Mouse (Mus musculus): ENCODE measurements around the gene Nrxn1. TPM values are rescaled to one million over a fixed set of nuclear protein-coding genes. Genes with fewer than 3 reads are reported as not detected.

Nrxn1 gene
- polyA plus RNA-seq, 1 experiment from 2014 or later: 16.5 TPM

DNA sequence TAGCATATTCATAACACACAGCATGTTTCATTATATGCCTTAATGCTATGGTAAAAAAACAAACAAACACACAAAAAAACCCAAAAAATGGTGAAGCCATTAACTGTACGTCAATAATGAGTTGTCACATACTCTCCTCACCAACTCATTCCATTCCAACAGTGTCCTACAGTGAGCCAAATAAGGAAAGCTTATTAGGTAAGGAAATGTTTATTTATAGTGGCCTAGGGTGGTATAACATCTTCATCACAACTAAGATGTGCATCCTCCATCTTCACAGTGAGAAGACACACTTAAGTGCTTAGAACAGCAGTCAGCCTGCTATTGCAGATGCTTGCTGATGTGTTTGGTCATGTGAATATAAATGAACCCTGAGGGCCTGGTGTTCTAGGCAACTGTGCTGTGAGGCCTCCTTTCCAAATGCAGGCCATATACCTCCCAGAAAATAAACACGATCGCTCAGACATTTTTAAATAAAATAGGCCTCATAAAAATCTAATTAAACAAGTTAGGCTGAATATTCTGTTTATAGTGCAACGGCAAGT is 454.6 kb downstream of the Nrxn1 start:
- no peak overlapping the region for H3K9ac ChIP-seq (ENCODE audit: low read length)
- no peaks in the 10 kb centered on the region for H3K4me1 ChIP-seq (ENCODE audit: control insufficient read depth, insufficient read depth, low read length)
- no peak for ATAC-seq (ENCODE audit: low FRiP score)
- no peak overlapping the region for H3K27ac ChIP-seq (ENCODE audit: low read depth, low read length)
- no peak overlapping the region for H3K4me2 ChIP-seq
- no peak overlapping the region for H3K4me3 ChIP-seq (ENCODE audit: low read depth, low read length)
- WGBS: 88% methylated on average over 4 of the region's 4 CpGs
- H3K9me3 ChIP-seq (ENCODE audit: control insufficient read depth, low read length): no peaks in the 10 kb centered on the region
- H3K27me3 ChIP-seq (ENCODE audit: control insufficient read depth, insufficient read depth, low read length): no peaks in the 10 kb centered on the region
- no peak for DNase-seq (ENCODE audit: low spot score, missing footprints)
- H3K36me3 ChIP-seq (ENCODE audit: control insufficient read depth, insufficient read depth, low read length): no peaks in the 10 kb centered on the region

DNA sequence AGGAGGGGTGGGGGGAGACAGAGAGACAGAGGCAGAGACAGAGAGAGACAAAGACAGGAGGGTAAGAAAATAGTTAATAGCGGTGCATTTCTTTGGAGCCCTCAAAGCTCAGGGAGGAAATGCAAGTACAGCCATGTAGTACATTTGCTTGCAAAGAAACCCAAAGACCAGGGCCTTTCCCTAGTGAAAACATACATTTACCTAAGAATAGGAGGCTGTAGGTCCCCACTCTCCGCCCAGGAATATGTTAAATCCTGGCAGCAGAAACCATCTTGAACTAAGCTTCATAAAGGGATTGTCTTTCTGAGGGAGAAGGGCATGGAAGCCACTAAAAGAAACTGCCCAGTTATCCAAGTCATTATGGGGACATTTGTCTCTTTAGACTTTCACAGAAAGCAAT is 461.5 kb downstream of the Nrxn1 start:
- H3K36me3 ChIP-seq (ENCODE audit: control insufficient read depth, insufficient read depth, low read length): no peaks in the 10 kb centered on the region
- 33% methylated on average over 2 of the region's 2 CpGs for WGBS
- ATAC-seq (ENCODE audit: low FRiP score): no peak
- H3K9ac ChIP-seq (ENCODE audit: low read length): no peak overlapping the region
- no peak overlapping the region for H3K4me2 ChIP-seq
- no peaks in the 10 kb centered on the region for H3K9me3 ChIP-seq (ENCODE audit: control insufficient read depth, low read length)
- no peaks in the 10 kb centered on the region for H3K27me3 ChIP-seq (ENCODE audit: control insufficient read depth, insufficient read depth, low read length)
- no peak overlapping the region for H3K4me3 ChIP-seq (ENCODE audit: low read depth, low read length)
- H3K27ac ChIP-seq (ENCODE audit: low read depth, low read length): no peak overlapping the region
- no peak for DNase-seq (ENCODE audit: low spot score, missing footprints)
- no peaks in the 10 kb centered on the region for H3K4me1 ChIP-seq (ENCODE audit: control insufficient read depth, insufficient read depth, low read length)

DNA sequence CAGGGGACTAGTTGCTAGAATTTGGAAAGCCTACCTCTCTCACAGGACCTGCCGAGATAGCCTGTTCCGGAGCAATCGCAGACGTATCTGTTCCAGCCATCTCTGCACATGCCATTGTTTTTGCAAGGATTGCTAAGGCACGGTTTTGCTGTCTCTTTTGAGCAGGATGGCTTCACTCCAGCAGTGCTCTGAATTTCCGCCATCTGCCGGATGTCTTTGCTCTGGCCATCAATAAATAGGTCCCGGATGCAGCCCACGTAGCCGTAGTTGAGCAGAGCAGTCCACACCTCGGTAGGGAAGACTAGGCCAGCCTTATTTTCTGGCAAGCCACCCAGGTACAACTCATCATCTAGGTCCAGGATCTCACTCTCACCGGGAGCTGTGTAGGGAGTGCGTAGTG is 463.0 kb downstream of the Nrxn1 start:
- H3K4me2 ChIP-seq: no peak overlapping the region
- no peaks in the 10 kb centered on the region for H3K9me3 ChIP-seq (ENCODE audit: control insufficient read depth, low read length)
- H3K4me1 ChIP-seq (ENCODE audit: control insufficient read depth, insufficient read depth, low read length): no peaks in the 10 kb centered on the region
- ATAC-seq (ENCODE audit: low FRiP score) (peak; percentile 4; the same call in 1 of the 2 replicates), DNase-seq (ENCODE audit: low spot score, missing footprints) (no peak)
- no peaks in the 10 kb centered on the region for H3K27me3 ChIP-seq (ENCODE audit: control insufficient read depth, insufficient read depth, low read length)
- 83% methylated on average over 13 of the region's 13 CpGs for WGBS
- H3K36me3 ChIP-seq (ENCODE audit: control insufficient read depth, insufficient read depth, low read length): no peaks in the 10 kb centered on the region
- H3K4me3 ChIP-seq (ENCODE audit: low read depth, low read length): no peak overlapping the region
- H3K9ac ChIP-seq (ENCODE audit: low read length): no peak overlapping the region
- no peak overlapping the region for H3K27ac ChIP-seq (ENCODE audit: low read depth, low read length)

DNA sequence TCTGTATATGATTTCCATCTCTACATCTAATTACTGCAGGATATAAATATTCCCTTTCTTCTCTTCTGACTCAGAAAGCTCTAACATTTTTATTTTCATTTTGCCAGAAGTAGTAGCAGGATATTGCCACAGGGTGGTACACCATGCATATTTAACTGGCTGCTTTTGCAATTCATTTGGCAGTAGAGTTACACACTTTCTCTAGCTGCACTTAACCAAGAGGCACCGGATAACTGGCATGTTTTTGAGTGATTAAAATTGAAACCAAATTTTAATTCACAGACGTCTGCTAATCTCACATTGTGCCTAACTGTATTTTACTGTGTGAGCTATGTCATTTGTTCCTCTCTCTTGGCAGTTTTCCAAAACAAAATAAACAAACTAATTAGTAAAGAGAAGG is 464.4 kb downstream of the Nrxn1 start:
- WGBS: 55% methylated on average over 2 of the region's 2 CpGs
- ATAC-seq (ENCODE audit: low FRiP score): peak; percentile 54

DNA sequence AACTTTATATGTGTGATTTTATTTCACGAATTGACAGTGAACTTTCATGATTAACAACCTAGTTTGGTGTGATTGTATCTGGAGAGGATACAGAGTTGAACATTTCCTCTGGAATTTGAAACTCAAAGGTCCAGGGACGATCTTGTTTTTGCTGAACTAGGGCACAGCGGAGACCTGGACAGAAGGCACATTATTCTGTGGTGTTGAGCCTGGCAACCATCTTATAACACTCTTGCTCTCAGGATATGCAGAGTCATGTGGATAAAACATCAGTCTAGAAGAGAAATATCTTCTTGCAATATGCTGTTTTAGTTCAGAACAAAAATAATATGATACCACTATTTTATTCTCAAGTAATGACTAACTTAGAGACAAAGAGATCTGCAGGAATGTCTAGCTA is 464.9 kb downstream of the Nrxn1 start:
- no peak for DNase-seq (ENCODE audit: low spot score, missing footprints)

More for the DNA sequence above, 464.4 kb downstream of the Nrxn1 start:
- H3K4me3 ChIP-seq (ENCODE audit: low read depth, low read length): no peak overlapping the region
- no peak overlapping the region for H3K27ac ChIP-seq (ENCODE audit: low read depth, low read length)
- no peak overlapping the region for H3K9ac ChIP-seq (ENCODE audit: low read length)
- peak; percentile 84 for DNase-seq (ENCODE audit: low spot score, missing footprints)
- H3K36me3 ChIP-seq (ENCODE audit: control insufficient read depth, insufficient read depth, low read length): no peaks in the 10 kb centered on the region
- no peaks in the 10 kb centered on the region for H3K27me3 ChIP-seq (ENCODE audit: control insufficient read depth, insufficient read depth, low read length)
- no peaks in the 10 kb centered on the region for H3K4me1 ChIP-seq (ENCODE audit: control insufficient read depth, insufficient read depth, low read length)
- H3K9me3 ChIP-seq (ENCODE audit: control insufficient read depth, low read length): no peaks in the 10 kb centered on the region
- no peak overlapping the region for H3K4me2 ChIP-seq

DNA sequence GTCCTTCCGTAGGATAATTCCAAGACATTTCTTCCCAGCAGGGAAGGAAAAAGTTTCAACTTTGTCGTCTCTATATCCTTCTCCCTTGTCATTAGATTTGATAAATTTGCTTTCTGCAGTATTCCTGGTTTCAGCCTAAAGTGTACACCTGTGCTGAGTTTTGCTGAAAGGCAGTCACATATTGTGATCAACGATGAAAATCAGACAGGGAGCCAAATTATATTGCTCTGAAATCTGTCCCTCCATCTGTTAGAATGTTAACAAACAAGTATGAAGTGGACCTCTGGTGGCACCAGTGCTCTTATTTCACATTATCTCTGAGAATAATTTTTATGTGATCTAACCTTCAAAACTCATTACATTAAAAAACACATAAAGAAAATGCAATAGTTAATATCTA is 465.5 kb downstream of the Nrxn1 start:
- WGBS: 84% methylated on average over 3 of the region's 3 CpGs
- no peaks in the 10 kb centered on the region for H3K4me1 ChIP-seq (ENCODE audit: control insufficient read depth, insufficient read depth, low read length)
- H3K4me2 ChIP-seq: no peak overlapping the region
- ATAC-seq (ENCODE audit: low FRiP score) (no peak), DNase-seq (ENCODE audit: low spot score, missing footprints) (no peak)
- H3K9ac ChIP-seq (ENCODE audit: low read length): no peak overlapping the region
- no peak overlapping the region for H3K27ac ChIP-seq (ENCODE audit: low read depth, low read length)
- no peaks in the 10 kb centered on the region for H3K27me3 ChIP-seq (ENCODE audit: control insufficient read depth, insufficient read depth, low read length)
- H3K4me3 ChIP-seq (ENCODE audit: low read depth, low read length): no peak overlapping the region
- no peaks in the 10 kb centered on the region for H3K36me3 ChIP-seq (ENCODE audit: control insufficient read depth, insufficient read depth, low read length)
- H3K9me3 ChIP-seq (ENCODE audit: control insufficient read depth, low read length): no peaks in the 10 kb centered on the region

More for the DNA sequence above, 464.9 kb downstream of the Nrxn1 start:
- Histone ChIP-seq H3K9me3 (ENCODE audit: control insufficient read depth, low read length) (no peaks in the 10 kb centered on the region), H3K27me3 (ENCODE audit: control insufficient read depth, insufficient read depth, low read length) (no peaks in the 10 kb centered on the region), H3K27ac (ENCODE audit: low read depth, low read length) (no peak overlapping the region), H3K4me2 (no peak overlapping the region), H3K9ac (ENCODE audit: low read length) (no peak overlapping the region), H3K4me3 (ENCODE audit: low read depth, low read length) (no peak overlapping the region), H3K36me3 (ENCODE audit: control insufficient read depth, insufficient read depth, low read length) (no peaks in the 10 kb centered on the region), H3K4me1 (ENCODE audit: control insufficient read depth, insufficient read depth, low read length) (no peaks in the 10 kb centered on the region)
- no peak for ATAC-seq (ENCODE audit: low FRiP score)
- 76% methylated on average over 3 of the region's 3 CpGs for WGBS

DNA sequence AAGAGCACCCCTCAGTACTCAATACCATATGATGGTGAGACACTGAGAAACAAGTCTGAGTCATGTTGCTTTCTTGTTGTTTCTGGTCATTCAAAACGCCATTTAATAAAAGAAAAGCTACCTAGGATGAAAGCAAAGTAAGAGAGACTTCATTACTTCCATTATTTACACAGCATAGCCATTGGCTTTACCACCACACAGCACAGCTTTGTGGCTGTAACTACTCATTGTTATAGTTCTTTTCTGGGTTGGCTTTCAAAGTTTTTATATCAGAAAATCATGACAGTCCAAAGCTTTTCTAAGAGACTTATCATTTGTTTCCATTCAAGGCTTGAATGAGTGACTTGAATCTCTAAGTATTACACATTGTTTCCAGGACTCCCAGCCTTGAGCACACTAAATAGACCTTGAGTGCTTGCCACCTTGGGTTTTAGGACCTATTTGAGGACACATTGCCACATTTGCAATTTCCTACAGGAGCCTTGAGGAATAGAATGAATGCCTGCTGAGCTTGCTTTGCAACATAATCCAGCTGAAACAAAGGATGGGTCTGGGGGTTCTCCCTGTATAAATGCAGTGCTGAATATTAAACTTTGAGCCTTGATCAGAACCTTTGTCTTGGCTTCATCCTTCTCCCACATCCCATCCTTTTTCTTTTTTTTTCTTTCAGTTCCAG is 468.1 kb downstream of the Nrxn1 start:
- DNase-seq (ENCODE audit: low spot score, missing footprints): peak; percentile 82
- 20% methylated on average over 1 of the region's 1 CpGs for WGBS
- Histone ChIP-seq H3K4me3 (ENCODE audit: low read depth, low read length) (no peak overlapping the region), H3K4me1 (ENCODE audit: control insufficient read depth, insufficient read depth, low read length) (no peaks in the 10 kb centered on the region), H3K9ac (ENCODE audit: low read length) (no peak overlapping the region), H3K27ac (ENCODE audit: low read depth, low read length) (no peak overlapping the region), H3K9me3 (ENCODE audit: control insufficient read depth, low read length) (no peaks in the 10 kb centered on the region), H3K27me3 (ENCODE audit: control insufficient read depth, insufficient read depth, low read length) (no peaks in the 10 kb centered on the region), H3K36me3 (ENCODE audit: control insufficient read depth, insufficient read depth, low read length) (no peaks in the 10 kb centered on the region), H3K4me2 (no peak overlapping the region)
- peak; percentile 77 for ATAC-seq (ENCODE audit: low FRiP score)

DNA sequence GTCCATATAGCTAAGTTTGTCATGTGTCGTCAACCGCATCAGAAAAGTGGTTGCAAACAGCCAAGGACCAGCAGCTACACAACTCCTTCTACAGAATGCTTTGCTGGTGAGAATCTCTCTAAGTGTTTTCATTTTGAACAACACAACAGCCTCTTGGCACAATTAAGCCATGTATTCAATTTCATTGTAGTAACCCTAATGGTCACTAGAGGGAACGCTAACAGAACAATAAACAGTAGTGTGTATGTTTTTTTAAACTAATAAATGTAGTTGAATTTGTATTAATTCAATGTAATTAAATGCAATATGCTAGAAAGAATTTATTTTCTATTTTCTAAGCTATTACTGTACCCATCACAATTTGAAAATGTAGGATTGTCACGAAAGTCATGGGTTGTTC is 471.0 kb downstream of the Nrxn1 start:
- Histone ChIP-seq H3K27ac (ENCODE audit: low read depth, low read length) (no peak overlapping the region), H3K4me3 (ENCODE audit: low read depth, low read length) (no peak overlapping the region), H3K4me1 (ENCODE audit: control insufficient read depth, insufficient read depth, low read length) (no peaks in the 10 kb centered on the region), H3K4me2 (no peak overlapping the region), H3K9me3 (ENCODE audit: control insufficient read depth, low read length) (no peaks in the 10 kb centered on the region), H3K9ac (ENCODE audit: low read length) (no peak overlapping the region), H3K27me3 (ENCODE audit: control insufficient read depth, insufficient read depth, low read length) (no peaks in the 10 kb centered on the region), H3K36me3 (ENCODE audit: control insufficient read depth, insufficient read depth, low read length) (no peaks in the 10 kb centered on the region)
- ATAC-seq (ENCODE audit: low FRiP score): no peak
- no peak for DNase-seq (ENCODE audit: low spot score, missing footprints)
- WGBS: 88% methylated on average over 4 of the region's 4 CpGs

DNA sequence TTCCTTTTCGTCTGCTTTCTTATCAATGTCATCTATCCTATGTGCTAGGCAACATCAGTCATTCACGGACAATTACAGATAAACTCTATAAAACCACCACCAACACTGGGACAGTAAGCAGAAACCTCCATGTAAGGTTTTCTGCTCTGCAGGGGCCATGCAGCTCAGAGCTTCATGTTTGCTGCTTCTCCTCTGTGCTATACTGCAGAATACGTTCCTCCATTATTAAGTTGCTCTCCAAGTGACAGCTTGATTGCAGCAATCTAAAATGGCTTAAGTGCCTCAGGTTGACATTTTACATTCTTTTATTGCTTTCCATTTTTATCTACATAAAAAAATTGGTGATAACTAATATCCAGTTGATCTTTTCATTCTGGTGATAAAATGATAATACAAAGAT is 477.9 kb downstream of the Nrxn1 start:
- Histone ChIP-seq H3K36me3 (ENCODE audit: control insufficient read depth, insufficient read depth, low read length) (no peaks in the 10 kb centered on the region), H3K27ac (ENCODE audit: low read depth, low read length) (no peak overlapping the region), H3K4me3 (ENCODE audit: low read depth, low read length) (no peak overlapping the region), H3K4me2 (no peak overlapping the region), H3K9ac (ENCODE audit: low read length) (no peak overlapping the region), H3K27me3 (ENCODE audit: control insufficient read depth, insufficient read depth, low read length) (no peaks in the 10 kb centered on the region), H3K9me3 (ENCODE audit: control insufficient read depth, low read length) (no peaks in the 10 kb centered on the region), H3K4me1 (ENCODE audit: control insufficient read depth, insufficient read depth, low read length) (no peaks in the 10 kb centered on the region)
- ATAC-seq (ENCODE audit: low FRiP score) (no peak), DNase-seq (ENCODE audit: low spot score, missing footprints) (peak; percentile 31)
- WGBS: 88% methylated on average over 3 of the region's 3 CpGs
